Comparison of ENCODE assay signal across 15 mouse cellular contexts in the genomic region with DNA sequence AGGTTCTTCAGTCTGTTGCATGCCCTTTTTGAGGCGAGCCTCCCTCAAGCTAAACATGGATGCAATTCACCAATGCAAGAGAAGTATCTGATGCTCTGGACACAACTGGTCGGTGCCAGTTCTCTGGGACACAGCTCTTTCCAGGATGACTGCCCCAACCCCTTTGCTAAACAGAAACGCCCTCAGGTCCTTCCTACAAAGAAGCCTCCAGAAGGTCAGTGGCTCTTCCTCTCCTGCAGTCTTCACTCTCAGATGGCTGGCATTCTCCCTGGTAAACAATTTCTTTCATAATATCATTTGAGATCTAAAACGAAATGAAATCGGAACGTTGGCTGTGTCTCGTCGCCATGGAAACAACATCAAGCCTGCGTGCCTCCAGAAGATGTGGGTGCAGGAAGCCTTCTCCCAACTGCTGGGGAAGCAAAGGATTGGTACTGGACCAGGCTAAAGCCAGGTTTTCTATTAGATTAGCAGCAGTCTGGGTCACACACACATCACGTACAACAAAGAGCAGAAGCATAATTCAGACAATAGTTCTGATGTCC.
DNase-seq lines count a peak whose midpoint lies in the region; ATAC-seq and TF ChIP-seq lines count a peak whose summit lies in the region.
"Had no signal": no experiment of that assay in that cellular context is flagged by ENCODE, and none has a peak within 500 bp of the region (broad histone marks: within the 10 kb centered on the region; RNA-seq: fewer than 3 reads in every experiment).

No protein-coding gene starts in this region.

- no peaks in the 10 kb centered on the region for H3K36me3 ChIP-seq in hindbrain, embryonic 13.5 days
- no peaks in the 10 kb centered on the region for H3K36me3 ChIP-seq in hindbrain, embryonic 10.5 days
- H3K36me3 ChIP-seq in forebrain, postnatal 0 days (ENCODE audit: insufficient read depth) = no peaks in the 10 kb centered on the region
- H3K36me3 ChIP-seq: embryonic facial prominence, embryonic 12.5 days; G1E; limb, embryonic 13.5 days had no signal

- no peak for TF ChIP-seq POLR2A in olfactory bulb, adult 2 months (IDR thresholded peaks at IDR 0.05; ENCODE audit: insufficient read depth, low read depth, low read length)

- no peak for DNase-seq in hindbrain, embryonic 10.5 days (ENCODE audit: low spot score)
- DNase-seq in forebrain, postnatal 0 days = peak; percentile 82
- peak; percentile 85 for DNase-seq in layer of hippocampus, adult 9-11 months
- DNase-seq in kidney, adult 9 months = no peak
- no peak for DNase-seq in adrenal gland, adult 2 months
- no peak for DNase-seq in c-Kit-positive CD71-positive TER-119-positive erythroid progenitor cells, embryonic 14.5 days (ENCODE audit: low spot score)
- DNase-seq: gastrocnemius, postnatal 10 days; kidney, adult 8-10 months; lung, embryonic 14.5 days had no signal

- H3K4me2 ChIP-seq in hindbrain, embryonic 13.5 days = no peak overlapping the region
- peak overlapping the region; percentile 26; the same call in 1 of the 2 replicates for H3K4me2 ChIP-seq in forebrain, postnatal 0 days (ENCODE audit: low read depth)
- H3K4me2 ChIP-seq: embryonic facial prominence, embryonic 12.5 days; limb, embryonic 13.5 days; lung, embryonic 14.5 days had no signal

- no peak overlapping the region for H3K4me3 ChIP-seq in hindbrain, embryonic 13.5 days
- no peak overlapping the region for H3K4me3 ChIP-seq in hindbrain, embryonic 10.5 days
- H3K4me3 ChIP-seq in forebrain, postnatal 0 days (ENCODE audit: low read depth, low read length) = no peak overlapping the region
- peak overlapping the region; percentile 12; the same call in 1 of the 2 replicates for H3K4me3 ChIP-seq in olfactory bulb, adult 2 months (ENCODE audit: insufficient read depth, low read depth, low read length)
- H3K4me3 ChIP-seq: embryonic facial prominence, embryonic 12.5 days; limb, embryonic 13.5 days; megakaryocyte, embryonic 14.5 days had no signal

- no peak for TF ChIP-seq CTCF in forebrain, postnatal 0 days (IDR thresholded peaks at IDR 0.05; ENCODE audit: low read depth)
- no peak for TF ChIP-seq CTCF in olfactory bulb, adult 2 months (IDR thresholded peaks at IDR 0.05; ENCODE audit: insufficient read depth, low read depth, low read length)

- H3K27me3 ChIP-seq in hindbrain, embryonic 13.5 days = no peaks in the 10 kb centered on the region
- no peaks in the 10 kb centered on the region for H3K27me3 ChIP-seq in hindbrain, embryonic 10.5 days (ENCODE audit: insufficient read depth, poor library complexity, severe bottlenecking)
- no peaks in the 10 kb centered on the region for H3K27me3 ChIP-seq in forebrain, postnatal 0 days (ENCODE audit: insufficient read depth, low read length)
- H3K27me3 ChIP-seq: embryonic facial prominence, embryonic 12.5 days; limb, embryonic 13.5 days had no signal

- H3K27ac ChIP-seq in hindbrain, embryonic 13.5 days = peak overlapping the region; percentile 53; the same call in 1 of the 2 replicates
- no peak overlapping the region for H3K27ac ChIP-seq in hindbrain, embryonic 10.5 days
- peak overlapping the region; percentile 73 for H3K27ac ChIP-seq in forebrain, postnatal 0 days (ENCODE audit: low read depth, low read length)
- peak overlapping the region; percentile 67 for H3K27ac ChIP-seq in olfactory bulb, adult 2 months (ENCODE audit: insufficient read depth, low read depth, low read length)
- H3K27ac ChIP-seq: embryonic facial prominence, embryonic 12.5 days; limb, embryonic 13.5 days had no signal

- H3K9ac ChIP-seq in hindbrain, embryonic 13.5 days = no peak overlapping the region
- H3K9ac ChIP-seq in forebrain, postnatal 0 days = no peak overlapping the region
- H3K9ac ChIP-seq: embryonic facial prominence, embryonic 12.5 days; limb, embryonic 13.5 days; lung, embryonic 14.5 days had no signal

- 66% methylated on average over 10 of the region's 10 CpGs for WGBS in hindbrain, embryonic 13.5 days
- WGBS in hindbrain, embryonic 10.5 days = 81% methylated on average over 10 of the region's 10 CpGs
- WGBS in forebrain, postnatal 0 days = 48% methylated on average over 10 of the region's 10 CpGs
- WGBS in olfactory bulb, adult 2 months = 38% methylated on average over 10 of the region's 10 CpGs

- ATAC-seq in hindbrain, embryonic 13.5 days (ENCODE audit: low FRiP score) = no peak
- ATAC-seq in forebrain, postnatal 0 days = peak; percentile 80

- H3K4me1 ChIP-seq in hindbrain, embryonic 13.5 days (replicated peaks) = peaks cover 9% of the 10 kb centered on the region; the same call in 1 of the 2 replicates
- 0 out of 2 replicates have a peak, but pooled peaks cover 3% of the 10 kb centered on the region for H3K4me1 ChIP-seq in hindbrain, embryonic 10.5 days (replicated peaks)
- peaks cover 6% of the 10 kb centered on the region; the same call in 1 of the 2 replicates for H3K4me1 ChIP-seq in forebrain, postnatal 0 days (ENCODE audit: insufficient read depth)
- H3K4me1 ChIP-seq in olfactory bulb, adult 2 months (ENCODE audit: control insufficient read depth, insufficient read depth, low read length) = peaks cover 10% of the 10 kb centered on the region
- H3K4me1 ChIP-seq: embryonic facial prominence, embryonic 12.5 days; limb, embryonic 13.5 days had no signal

- H3K9me3 ChIP-seq in hindbrain, embryonic 13.5 days = no peaks in the 10 kb centered on the region
- no peaks in the 10 kb centered on the region for H3K9me3 ChIP-seq in hindbrain, embryonic 10.5 days
- no peaks in the 10 kb centered on the region for H3K9me3 ChIP-seq in forebrain, postnatal 0 days (ENCODE audit: low read length)
- H3K9me3 ChIP-seq: embryonic facial prominence, embryonic 12.5 days; G1E; limb, embryonic 13.5 days; megakaryocyte, embryonic 14.5 days had no signal

Comparison
In these comparisons a context has a peak if more than half of its experiments do, and no peak if none do; other contexts are left out.
1. DNase-seq: peak in forebrain, postnatal 0 days (single experiment) and layer of hippocampus, adult 9-11 months (single experiment); none in hindbrain, embryonic 10.5 days (single experiment), kidney, adult 9 months (single experiment), adrenal gland, adult 2 months (single experiment) and c-Kit-positive CD71-positive TER-119-positive erythroid progenitor cells, embryonic 14.5 days (single experiment).